Mouse (Mus musculus) stomach, embryonic 16.5 days (tissue): ENCODE measurements around the gene Vps72. TPM values are rescaled to one million over a fixed set of nuclear protein-coding genes. Genes with fewer than 3 reads are reported as not detected.

ENCODE experiments used
- ATAC-seq: fragments of 200-750 bp; cut with Nextera tagmentation; 2 replicates; pipeline ENCODE4 v1.8.0; 2017; ENCODE audit warnings: moderate number of reproducible peaks, moderate TSS enrichment; ENCODE audit not compliant: insufficient read depth, low FRiP score
- H3K27ac ChIP-seq: fragments of 300-500 bp; sonication (generic); 2 replicates; pipeline ENCODE4 v1.5.1; 2014; ENCODE audit warnings: low read length
- H3K27me3 ChIP-seq: fragments of 300-500 bp; sonication (generic); 2 replicates; pipeline ENCODE4 v1.6.1; 2014; ENCODE audit warnings: low read length, control low read depth, mixed read lengths; ENCODE audit not compliant: control insufficient read depth, insufficient read depth
- H3K36me3 ChIP-seq: fragments of 300-500 bp; sonication (generic); 2 replicates; pipeline ENCODE4 v1.6.1; 2014; ENCODE audit warnings: low read length; ENCODE audit not compliant: control insufficient read depth, insufficient read depth
- H3K4me1 ChIP-seq: fragments of 300-500 bp; sonication (generic); 2 replicates; pipeline ENCODE4 v1.6.1; 2014; ENCODE audit warnings: low read length, control low read depth, mixed read lengths; ENCODE audit not compliant: control insufficient read depth, insufficient read depth
- H3K4me2 ChIP-seq: fragments of 300-500 bp; sonication (generic); 2 replicates; pipeline ENCODE4 v1.6.1; 2014; ENCODE audit warnings: low read depth, low read length, mixed read lengths
- H3K4me3 ChIP-seq: fragments of 300-500 bp; sonication (generic); replicated peaks from 2 replicates; pipeline ENCODE4 v1.5.1; 2014; ENCODE audit warnings: mild to moderate bottlenecking, low read length
- H3K9ac ChIP-seq: fragments of 300-500 bp; sonication (generic); 2 replicates; pipeline ENCODE4 v1.6.1; 2014; ENCODE audit warnings: low read length
- H3K9me3 ChIP-seq: fragments of 300-500 bp; sonication (generic); replicated peaks from 2 replicates; pipeline ENCODE4 v1.6.1; 2016; ENCODE audit warnings: low read length, control low read depth; ENCODE audit not compliant: control insufficient read depth
- WGBS: fragments of 180-500 bp; shearing (Covaris S2); extraction: QIAGEN DNeasy Blood & Tissue Kit; methylation state at CpG from one replicate; pipeline ENCODE4 v1.1.7; 2014; 5-methylcytosine and 5-hydroxymethylcytosine counted together
- polyA plus RNA-seq: library from polyadenylated mRNA; unstranded; fragments of >200 nt; fragmentation: Nextera tagmentation; extraction: Ambion mirVana; gene quantifications from 2 replicates; pipeline ENCODE4 v1.2.1, GENCODE M21; 2015

The Vps72 gene
- polyA plus RNA-seq: 102 and 123 TPM in 2 replicates

- peaks cover 8% of the 10 kb centered on the region for H3K4me1 ChIP-seq
- H3K36me3 ChIP-seq: 0 out of 2 replicates have a peak, but pooled peaks cover 8% of the 10 kb centered on the region
- H3K4me3 ChIP-seq: peak within 1 kb of the TSS; percentile 86
- ATAC-seq: peak; percentile 75
- peak within 1 kb of the TSS; percentile 95 for H3K9ac ChIP-seq
- H3K4me2 ChIP-seq: peak within 1 kb of the TSS; percentile 67
- peak within 1 kb of the TSS; percentile 99 for H3K27ac ChIP-seq
- no peaks in the 10 kb centered on the region for H3K27me3 ChIP-seq
- under 1% methylated on average over 53 of the region's 54 CpGs for WGBS
- no peaks in the 10 kb centered on the region for H3K9me3 ChIP-seq
Measured at GRCm38 (mm10) chr3:95110911-95111726, at the start of gene Vps72. Gene Vps72 (plus strand): TSS chr3:95111022.

- 92% methylated on average over 4 of the region's 4 CpGs for WGBS
- H3K9me3 ChIP-seq: no peaks in the 10 kb centered on the region
- no peaks in the 10 kb centered on the region for H3K4me1 ChIP-seq
- no peaks in the 10 kb centered on the region for H3K27me3 ChIP-seq
- no peak overlapping the region for H3K4me2 ChIP-seq
- H3K36me3 ChIP-seq: peaks cover 25% of the 10 kb centered on the region
- no peak overlapping the region for H3K9ac ChIP-seq
- ATAC-seq: no peak
- H3K27ac ChIP-seq: no peak overlapping the region
- H3K4me3 ChIP-seq: no peak overlapping the region
Measured at GRCm38 (mm10) chr3:95063741-95064140, 47.1 kb upstream of the Vps72 start.

DNA sequence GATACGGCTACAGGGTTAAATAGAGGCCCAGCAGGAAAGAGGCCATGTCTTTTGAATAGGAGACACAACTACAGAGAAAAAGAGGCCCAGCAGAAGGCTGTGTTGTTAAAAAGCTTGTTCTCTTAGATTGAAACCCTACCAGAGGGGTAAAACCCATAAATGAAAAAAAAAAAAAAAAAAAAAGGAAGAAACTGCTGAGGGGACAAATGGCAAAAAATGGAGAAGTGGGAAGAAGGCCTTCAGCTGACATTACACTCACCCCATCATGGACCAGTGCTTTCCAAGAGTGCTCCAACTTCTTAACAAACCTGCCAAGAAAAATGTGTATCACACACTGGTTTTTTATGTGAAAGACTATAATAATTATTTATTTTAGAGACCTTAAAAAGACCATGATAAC is 45.3 kb upstream of the Vps72 start:
- no peaks in the 10 kb centered on the region for H3K9me3 ChIP-seq
- no peaks in the 10 kb centered on the region for H3K4me1 ChIP-seq
- H3K4me2 ChIP-seq: no peak overlapping the region
- peaks cover 34% of the 10 kb centered on the region for H3K36me3 ChIP-seq
- H3K27me3 ChIP-seq: no peaks in the 10 kb centered on the region
- H3K4me3 ChIP-seq: no peak overlapping the region
- 93% methylated on average over 1 of the region's 1 CpGs for WGBS
- no peak overlapping the region for H3K9ac ChIP-seq
- no peak for ATAC-seq
- no peak overlapping the region for H3K27ac ChIP-seq

DNA sequence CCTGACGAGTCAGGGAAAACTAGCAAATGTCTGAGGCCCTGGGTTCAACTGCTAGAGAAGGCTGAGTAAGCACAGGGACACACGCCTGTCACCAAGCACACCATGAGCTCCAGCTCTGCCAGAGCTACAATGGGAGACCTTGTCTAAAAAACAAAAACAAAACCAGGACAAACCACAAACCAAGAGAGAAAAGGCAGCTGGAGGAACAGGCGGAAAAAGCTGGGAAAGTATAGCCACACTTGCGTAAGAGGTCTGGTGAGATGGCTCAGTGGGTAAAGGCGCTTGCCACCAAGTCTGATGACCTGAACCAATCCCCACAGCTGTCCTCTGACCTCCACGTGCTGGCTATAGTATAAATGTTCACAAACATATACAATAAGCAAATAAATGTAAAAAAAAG is 44.7 kb upstream of the Vps72 start:
- H3K9me3 ChIP-seq: no peaks in the 10 kb centered on the region
- H3K36me3 ChIP-seq: peaks cover 39% of the 10 kb centered on the region
- H3K4me3 ChIP-seq: no peak overlapping the region
- no peaks in the 10 kb centered on the region for H3K4me1 ChIP-seq
- no peak overlapping the region for H3K27ac ChIP-seq
- ATAC-seq: no peak
- no peak overlapping the region for H3K4me2 ChIP-seq
- 86% methylated on average over 6 of the region's 6 CpGs for WGBS
- no peaks in the 10 kb centered on the region for H3K27me3 ChIP-seq
- H3K9ac ChIP-seq: no peak overlapping the region

DNA sequence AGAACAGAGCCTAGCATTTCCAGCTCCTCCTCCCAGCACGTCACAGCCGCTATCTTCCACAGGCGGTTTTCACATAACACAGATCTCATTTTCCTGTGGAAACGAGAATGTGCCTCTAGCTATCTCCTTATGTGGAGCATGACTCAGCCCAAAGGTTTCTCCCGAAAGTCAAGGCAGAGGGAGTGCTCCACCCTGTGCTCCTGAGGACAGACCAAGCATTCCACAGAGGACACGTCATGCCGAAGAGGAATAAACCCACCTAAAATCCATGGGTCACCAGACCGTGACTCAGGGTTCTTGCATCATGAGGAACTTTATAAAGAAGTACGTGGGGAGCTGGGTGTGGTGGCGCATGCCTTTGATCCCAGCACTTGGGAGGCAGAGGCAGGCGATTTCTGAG is 44.3 kb upstream of the Vps72 start:
- 78% methylated on average over 11 of the region's 11 CpGs for WGBS
- no peak overlapping the region for H3K9ac ChIP-seq
- no peak for ATAC-seq

GRCm38 (mm10) chr3:95071606-95072005 is 39.2 kb upstream of the Vps72 start:
- Histone ChIP-seq H3K4me3 (no peak overlapping the region), H3K27me3 (no peaks in the 10 kb centered on the region), H3K36me3 (peaks cover 39% of the 10 kb centered on the region), H3K27ac (no peak overlapping the region), H3K9me3 (no peaks in the 10 kb centered on the region), H3K9ac (no peak overlapping the region), H3K4me1 (no peaks in the 10 kb centered on the region), H3K4me2 (no peak overlapping the region)
- ATAC-seq: no peak
- WGBS: 96% methylated on average over 2 of the region's 2 CpGs

More for the DNA sequence above, 44.3 kb upstream of the Vps72 start:
- H3K4me1 ChIP-seq: no peaks in the 10 kb centered on the region
- H3K27me3 ChIP-seq: no peaks in the 10 kb centered on the region
- H3K36me3 ChIP-seq: peaks cover 41% of the 10 kb centered on the region
- H3K4me2 ChIP-seq: no peak overlapping the region
- no peak overlapping the region for H3K27ac ChIP-seq
- H3K4me3 ChIP-seq: no peak overlapping the region
- no peaks in the 10 kb centered on the region for H3K9me3 ChIP-seq

DNA sequence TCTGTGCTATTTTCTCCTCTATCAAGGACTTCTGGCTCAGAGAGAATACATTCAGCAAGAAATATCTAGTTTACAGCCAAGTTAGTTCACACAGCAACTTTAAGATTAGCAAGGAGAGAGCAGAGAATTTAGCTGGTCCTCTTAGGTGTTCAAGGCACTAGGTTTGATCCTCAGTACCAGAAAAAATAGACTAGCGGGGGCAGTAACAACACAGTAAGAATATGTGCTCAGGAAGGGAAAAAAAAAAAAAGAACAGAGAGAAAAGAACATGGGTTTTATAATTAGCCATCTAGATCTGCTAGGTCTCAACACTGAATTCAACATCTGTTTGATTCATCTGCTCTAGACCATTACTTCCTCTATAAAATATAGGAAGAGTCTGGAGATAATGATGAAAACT is 22.8 kb upstream of the Vps72 start:
- WGBS: 92% methylated on average over 1 of the region's 1 CpGs
- no peak overlapping the region for H3K4me2 ChIP-seq
- no peak for ATAC-seq
- H3K27ac ChIP-seq: no peak overlapping the region
- H3K9ac ChIP-seq: no peak overlapping the region
- no peak overlapping the region for H3K4me3 ChIP-seq
- H3K36me3 ChIP-seq: no peaks in the 10 kb centered on the region
- no peaks in the 10 kb centered on the region for H3K4me1 ChIP-seq
- no peaks in the 10 kb centered on the region for H3K27me3 ChIP-seq
- no peaks in the 10 kb centered on the region for H3K9me3 ChIP-seq

- Histone ChIP-seq H3K27me3 (no peaks in the 10 kb centered on the region), H3K4me3 (no peak overlapping the region), H3K36me3 (no peaks in the 10 kb centered on the region), H3K4me2 (no peak overlapping the region), H3K9me3 (no peaks in the 10 kb centered on the region), H3K4me1 (peaks cover 10% of the 10 kb centered on the region), H3K9ac (no peak overlapping the region), H3K27ac (no peak overlapping the region)
- no peak for ATAC-seq
- 26% methylated on average over 2 of the region's 2 CpGs for WGBS
Measured at GRCm38 (mm10) chr3:95100854-95101253, 10.0 kb upstream of the Vps72 start.

- ATAC-seq: no peak
- Histone ChIP-seq H3K9me3 (no peaks in the 10 kb centered on the region), H3K27me3 (no peaks in the 10 kb centered on the region), H3K9ac (peak overlapping the region; percentile 81), H3K27ac (peak overlapping the region; percentile 46), H3K4me3 (peak overlapping the region; percentile 63), H3K4me2 (peak overlapping the region; percentile 83), H3K36me3 (no peaks in the 10 kb centered on the region), H3K4me1 (peaks cover 10% of the 10 kb centered on the region)
- 40% methylated on average over 4 of the region's 4 CpGs for whole genome bisulfite sequencing
Measured at GRCm38 (mm10) chr3:95105121-95105520, 5.7 kb upstream of the Vps72 start.
